Mouse (Mus musculus): ENCODE measurements around the gene Sh3bp5. TPM values are rescaled to one million over a fixed set of nuclear protein-coding genes. Genes with fewer than 3 reads are reported as not detected.
"Not testable (repeated sequence)": the region's sequence is repeated elsewhere in the genome, so short reads cannot be mapped to it uniquely, and the experiment has no call there.

Gene Sh3bp5
- 0.04 and 0.12 TPM in 2 replicates for polyA plus RNA-seq (2012)

GRCm38 (mm10) chr14:31435930-31436693 lies at the start of gene Sh3bp5:
Gene Sh3bp5 (minus strand): TSS chr14:31436078.
- H3K9me3 ChIP-seq (ENCODE audit: control insufficient read depth, low read length): peaks cover 3% of the 10 kb centered on the region; the same call in 1 of the 2 replicates
- no peaks in the 10 kb centered on the region for H3K36me3 ChIP-seq (ENCODE audit: control insufficient read depth)
- peaks cover 24% of the 10 kb centered on the region for H3K4me1 ChIP-seq (ENCODE audit: control insufficient read depth)
- peaks cover 60% of the 10 kb centered on the region for H3K27me3 ChIP-seq (ENCODE audit: control insufficient read depth)
- H3K4me3 ChIP-seq (replicated peaks): peak within 1 kb of the TSS; percentile 67
- TF ChIP-seq TAL1 (IDR thresholded peaks at IDR 0.05; ENCODE audit: low read length) (no peak), GATA1 (IDR thresholded peaks at IDR 0.05; ENCODE audit: low read length) (no peak)

- H3K4me3 ChIP-seq (replicated peaks): no peak overlapping the region
- H3K9me3 ChIP-seq (ENCODE audit: control insufficient read depth, low read length): no peaks in the 10 kb centered on the region
- no peaks in the 10 kb centered on the region for H3K4me1 ChIP-seq (ENCODE audit: control insufficient read depth)
- TF ChIP-seq TAL1 (IDR thresholded peaks at IDR 0.05; ENCODE audit: low read length): no peak
- no peak for TF ChIP-seq GATA1 (IDR thresholded peaks at IDR 0.05; ENCODE audit: low read length)
- H3K27me3 ChIP-seq (ENCODE audit: control insufficient read depth): no peaks in the 10 kb centered on the region
- peaks cover 96% of the 10 kb centered on the region for H3K36me3 ChIP-seq (ENCODE audit: control insufficient read depth)
Measured at GRCm38 (mm10) chr14:31482417-31482816, 46.5 kb upstream of the Sh3bp5 start.

DNA sequence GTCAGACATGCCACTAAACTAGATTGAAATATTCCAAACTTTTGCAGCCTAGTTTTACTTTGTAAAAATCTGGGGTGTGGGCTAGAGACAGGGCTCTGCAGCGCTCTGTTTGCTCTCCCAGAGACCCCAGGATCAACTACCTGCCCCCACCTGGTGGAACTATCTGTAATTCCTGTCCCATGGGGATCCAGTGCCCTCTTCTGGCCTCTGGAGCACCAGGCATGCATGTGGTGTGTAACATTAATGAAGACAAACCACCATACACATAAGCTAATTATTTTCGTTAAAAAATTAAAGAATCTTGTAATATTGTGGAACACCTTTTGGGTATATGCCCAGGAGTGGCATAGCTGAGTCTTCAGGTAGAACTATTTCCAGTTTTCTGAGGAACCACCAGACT lies 37.4 kb upstream of the Sh3bp5 start:
- Histone ChIP-seq H3K4me3 (replicated peaks) (no peak overlapping the region), H3K9me3 (ENCODE audit: control insufficient read depth, low read length) (no peaks in the 10 kb centered on the region), H3K27me3 (ENCODE audit: control insufficient read depth) (no peaks in the 10 kb centered on the region), H3K36me3 (ENCODE audit: control insufficient read depth) (peaks cover 13% of the 10 kb centered on the region), H3K4me1 (ENCODE audit: control insufficient read depth) (no peaks in the 10 kb centered on the region)
- TF ChIP-seq TAL1 (IDR thresholded peaks at IDR 0.05; ENCODE audit: low read length) (no peak), GATA1 (IDR thresholded peaks at IDR 0.05; ENCODE audit: low read length) (no peak)

- no peaks in the 10 kb centered on the region for H3K27me3 ChIP-seq (ENCODE audit: control insufficient read depth)
- no peak overlapping the region for H3K4me3 ChIP-seq (replicated peaks)
- no peaks in the 10 kb centered on the region for H3K9me3 ChIP-seq (ENCODE audit: control insufficient read depth, low read length)
- H3K4me1 ChIP-seq (ENCODE audit: control insufficient read depth): no peaks in the 10 kb centered on the region
- TF ChIP-seq GATA1 (IDR thresholded peaks at IDR 0.05; ENCODE audit: low read length) (no peak), TAL1 (IDR thresholded peaks at IDR 0.05; ENCODE audit: low read length) (no peak)
- H3K36me3 ChIP-seq (ENCODE audit: control insufficient read depth): peaks cover 6% of the 10 kb centered on the region
Measured at GRCm38 (mm10) chr14:31472451-31473061, 36.7 kb upstream of the Sh3bp5 start.

- Histone ChIP-seq H3K4me3 (replicated peaks) (no peak overlapping the region), H3K36me3 (ENCODE audit: control insufficient read depth) (0 out of 2 replicates have a peak, but pooled peaks cover 2% of the 10 kb centered on the region), H3K9me3 (ENCODE audit: control insufficient read depth, low read length) (no peaks in the 10 kb centered on the region), H3K27me3 (ENCODE audit: control insufficient read depth) (no peaks in the 10 kb centered on the region), H3K4me1 (ENCODE audit: control insufficient read depth) (no peaks in the 10 kb centered on the region)
- TF ChIP-seq GATA1 (IDR thresholded peaks at IDR 0.05; ENCODE audit: low read length): no peak
Measured at GRCm38 (mm10) chr14:31469711-31470110, 33.8 kb upstream of the Sh3bp5 start.

GRCm38 (mm10) chr14:31464176-31464575 lies 28.3 kb upstream of the Sh3bp5 start:
- Histone ChIP-seq H3K4me3 (replicated peaks) (no peak overlapping the region), H3K9me3 (ENCODE audit: control insufficient read depth, low read length) (no peaks in the 10 kb centered on the region), H3K36me3 (ENCODE audit: control insufficient read depth) (no peaks in the 10 kb centered on the region), H3K27me3 (ENCODE audit: control insufficient read depth) (no peaks in the 10 kb centered on the region), H3K4me1 (ENCODE audit: control insufficient read depth) (no peaks in the 10 kb centered on the region)
- TF ChIP-seq TAL1 (IDR thresholded peaks at IDR 0.05; ENCODE audit: low read length) (no peak), GATA1 (IDR thresholded peaks at IDR 0.05; ENCODE audit: low read length) (no peak)

GRCm38 (mm10) chr14:31462886-31463285 lies 27.0 kb upstream of the Sh3bp5 start:
- Histone ChIP-seq H3K27me3 (ENCODE audit: control insufficient read depth) (no peaks in the 10 kb centered on the region), H3K36me3 (ENCODE audit: control insufficient read depth) (no peaks in the 10 kb centered on the region), H3K4me1 (ENCODE audit: control insufficient read depth) (no peaks in the 10 kb centered on the region), H3K4me3 (replicated peaks) (no peak overlapping the region), H3K9me3 (ENCODE audit: control insufficient read depth, low read length) (no peaks in the 10 kb centered on the region)
- TF ChIP-seq TAL1 (IDR thresholded peaks at IDR 0.05; ENCODE audit: low read length) (no peak), GATA1 (IDR thresholded peaks at IDR 0.05; ENCODE audit: low read length) (no peak)

- not testable (repeated sequence) for H3K36me3 ChIP-seq (ENCODE audit: control insufficient read depth); H3K9me3 ChIP-seq (ENCODE audit: control insufficient read depth, low read length); H3K4me1 ChIP-seq (ENCODE audit: control insufficient read depth); H3K4me3 ChIP-seq (replicated peaks); H3K27me3 ChIP-seq (ENCODE audit: control insufficient read depth)
Measured at GRCm38 (mm10) chr14:31462226-31462625, 26.3 kb upstream of the Sh3bp5 start.

GRCm38 (mm10) chr14:31458006-31458405 lies 22.1 kb upstream of the Sh3bp5 start:
- TF ChIP-seq TAL1 (IDR thresholded peaks at IDR 0.05; ENCODE audit: low read length) (no peak), GATA1 (IDR thresholded peaks at IDR 0.05; ENCODE audit: low read length) (no peak)

More at GRCm38 (mm10) chr14:31458006-31458405, 22.1 kb upstream of the Sh3bp5 start:
- Histone ChIP-seq H3K4me3 (replicated peaks) (no peak overlapping the region), H3K36me3 (ENCODE audit: control insufficient read depth) (no peaks in the 10 kb centered on the region), H3K9me3 (ENCODE audit: control insufficient read depth, low read length) (no peaks in the 10 kb centered on the region), H3K27me3 (ENCODE audit: control insufficient read depth) (no peaks in the 10 kb centered on the region; the same call in 1 of the 2 replicates), H3K4me1 (ENCODE audit: control insufficient read depth) (peaks cover 8% of the 10 kb centered on the region)
